Mouse (Mus musculus): Measurements from ENCODE around the gene Dlgap1.

GRCm38 (mm10) chr17:70414202-70414601 lies 445.3 kb downstream of the Dlgap1 start:
- no peak for TF ChIP-seq GATA1 (IDR thresholded peaks at IDR 0.05; ENCODE audit: borderline replicate concordance, low read length)
- no peak for TF ChIP-seq FLI1 (IDR thresholded peaks at IDR 0.05; ENCODE audit: low read length)
